Mouse (Mus musculus): ENCODE measurements around the gene Mrgprd. TPM values are rescaled to one million over a fixed set of nuclear protein-coding genes. Genes with fewer than 3 reads are reported as not detected.

The Mrgprd gene
- polyA plus RNA-seq, 1 experiment = not detected

GRCm38 (mm10) chr7:145335616-145336332 lies 21.1 kb downstream of the Mrgprd start:
- H3K27me3 ChIP-seq (ENCODE audit: control insufficient read depth, insufficient read depth, low read length) = no peaks in the 10 kb centered on the region
- DNase-seq = peak; percentile 81 to 82
- WGBS = 34% methylated on average over 3 of the region's 3 CpGs
- H3K27ac ChIP-seq (ENCODE audit: insufficient read depth, low read length) = peak overlapping the region; percentile 97
- no peak for TF ChIP-seq POLR2A (IDR thresholded peaks at IDR 0.05; ENCODE audit: borderline replicate concordance, insufficient read depth, low read length)
- TF ChIP-seq CTCF (IDR thresholded peaks at IDR 0.05; ENCODE audit: borderline replicate concordance, insufficient read depth, low read depth, low read length) = no peak
- no peak overlapping the region for H3K4me3 ChIP-seq (replicated peaks; ENCODE audit: insufficient read depth, low read depth, low read length)
- peaks cover 59% of the 10 kb centered on the region for H3K4me1 ChIP-seq (ENCODE audit: control insufficient read depth, insufficient read depth, low read length)

- no peak for TF ChIP-seq CTCF (IDR thresholded peaks at IDR 0.05; ENCODE audit: borderline replicate concordance, insufficient read depth, low read depth, low read length)
- TF ChIP-seq POLR2A (IDR thresholded peaks at IDR 0.05; ENCODE audit: borderline replicate concordance, insufficient read depth, low read length) = no peak
- Histone ChIP-seq H3K4me3 (replicated peaks; ENCODE audit: insufficient read depth, low read depth, low read length) (no peak overlapping the region), H3K27me3 (ENCODE audit: control insufficient read depth, insufficient read depth, low read length) (no peaks in the 10 kb centered on the region), H3K4me1 (ENCODE audit: control insufficient read depth, insufficient read depth, low read length) (peaks cover 47% of the 10 kb centered on the region), H3K27ac (ENCODE audit: insufficient read depth, low read length) (peak overlapping the region; percentile 66)
- DNase-seq = peak; percentile 65 to 77
- 43% methylated on average over 2 of the region's 2 CpGs for WGBS
Observed at GRCm38 (mm10) chr7:145337889-145338288, 23.3 kb downstream of the Mrgprd start.

- Histone ChIP-seq H3K27me3 (ENCODE audit: control insufficient read depth, insufficient read depth, low read length) (no peaks in the 10 kb centered on the region), H3K4me1 (ENCODE audit: control insufficient read depth, insufficient read depth, low read length) (peaks cover 26% of the 10 kb centered on the region), H3K27ac (ENCODE audit: insufficient read depth, low read length) (no peak overlapping the region), H3K4me3 (replicated peaks; ENCODE audit: insufficient read depth, low read depth, low read length) (no peak overlapping the region)
- WGBS = 75% methylated on average over 5 of the region's 5 CpGs
- TF ChIP-seq CTCF (IDR thresholded peaks at IDR 0.05; ENCODE audit: borderline replicate concordance, insufficient read depth, low read depth, low read length) (no peak), POLR2A (IDR thresholded peaks at IDR 0.05; ENCODE audit: borderline replicate concordance, insufficient read depth, low read length) (no peak)
- DNase-seq = no peak
Observed at GRCm38 (mm10) chr7:145340248-145340904, 25.7 kb downstream of the Mrgprd start.

Other genes with a start within 250 kb of the Mrgprd start
- 11.3 and 13.6 TPM in 2 replicates for gene 1810010D01Rik, start 106.7 kb upstream of the Mrgprd start, polyA plus RNA-seq (2012; rRNA removed)
- 24.4 and 29.0 TPM in 2 replicates for gene Tpcn2, start 30.8 kb upstream of the Mrgprd start, polyA plus RNA-seq (2012; rRNA removed)
- gene Mrgprf, start 14.0 kb upstream of the Mrgprd start, polyA plus RNA-seq (2012; rRNA removed) = 24.0 and 30.8 TPM in 2 replicates